Mouse (Mus musculus) hindbrain, embryonic 10.5 days (tissue): ENCODE measurements around the gene Syngr3. TPM values are rescaled to one million over a fixed set of nuclear protein-coding genes. Genes with fewer than 3 reads are reported as not detected.
A peak's percentile ranks its signal among the peaks of the same experiment; 100 is the strongest.
"Not testable (repeated sequence)": the region's sequence is repeated elsewhere in the genome, so short reads cannot be mapped to it uniquely, and the experiment has no call there.

Experiments
- DNase-seq: peaks from one replicate; pipeline ENCODE4 v3.0.0-alpha.2; 2017; ENCODE audit warnings: low spot score
- H3K27ac ChIP-seq: fragments of 300-500 bp; sonication (generic); 2 replicates; pipeline ENCODE4 v1.5.1; 2016; ENCODE audit warnings: mild to moderate bottlenecking, moderate library complexity
- H3K27me3 ChIP-seq: fragments of 300-500 bp; sonication (generic); 2 replicates; pipeline ENCODE4 v1.6.1; 2016; ENCODE audit warnings: mild to moderate bottlenecking; ENCODE audit not compliant: poor library complexity, insufficient read depth, severe bottlenecking
- H3K36me3 ChIP-seq: fragments of 300-500 bp; sonication (generic); 2 replicates; pipeline ENCODE4 v1.6.1; 2016; ENCODE audit warnings: mild to moderate bottlenecking, moderate library complexity
- H3K4me1 ChIP-seq: fragments of 300-500 bp; sonication (generic); replicated peaks from 2 replicates; pipeline ENCODE4 v1.6.1; 2016; ENCODE audit warnings: mild to moderate bottlenecking
- H3K4me3 ChIP-seq: fragments of 300-500 bp; sonication (generic); 2 replicates; pipeline ENCODE4 v1.5.1; 2016; ENCODE audit warnings: mild to moderate bottlenecking, moderate library complexity
- H3K9me3 ChIP-seq: fragments of 300-500 bp; sonication (generic); 2 replicates; pipeline ENCODE4 v1.6.1; 2016; ENCODE audit warnings: mild to moderate bottlenecking, moderate library complexity
- WGBS: fragments of 180-500 bp; shearing (Covaris S2); methylation state at CpG from one replicate; pipeline ENCODE4 v1.1.7; 2016; 5-methylcytosine and 5-hydroxymethylcytosine counted together
- polyA plus RNA-seq: library from polyadenylated mRNA; unstranded; fragments of >200 nt; fragmentation: Nextera tagmentation; extraction: Ambion mirVana; gene quantifications from 2 replicates; pipeline ENCODE4 v1.2.1, GENCODE M21; 2016

The Syngr3 gene
- polyA plus RNA-seq, 1 experiment from 2014 or later = 15.1 TPM

DNA sequence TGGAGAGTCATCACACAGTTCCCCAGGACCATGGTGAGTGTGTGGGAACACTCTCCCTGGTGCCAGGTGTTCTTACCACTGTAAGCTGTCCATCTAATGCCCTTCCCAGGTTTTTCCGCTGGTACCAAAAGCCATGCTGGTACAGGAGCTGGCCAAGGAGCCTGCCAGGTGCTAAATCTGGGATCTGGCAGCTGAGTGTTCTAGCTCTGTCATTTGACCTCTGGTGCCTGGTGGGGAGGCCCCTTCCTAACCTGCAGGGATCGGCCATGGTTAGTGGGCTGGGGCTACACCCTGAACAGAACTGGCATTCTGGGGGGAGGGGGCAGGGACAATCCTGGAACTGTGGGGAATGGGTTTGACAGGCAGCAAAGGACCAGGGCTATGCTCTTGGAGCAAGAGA is 37.9 kb upstream of the Syngr3 start, which contains the start of gene Rpl3l:
TSS of gene Rpl3l (plus strand) at position 203 of the 400 bp plus-strand sequence.
- Histone ChIP-seq H3K4me3 (no peak within 1 kb of the TSS), H3K9me3 (no peaks in the 10 kb centered on the region), H3K36me3 (peaks cover under 1% of the 10 kb centered on the region), H3K4me1 (peaks cover 16% of the 10 kb centered on the region), H3K27me3 (0 out of 2 replicates have a peak, but pooled peaks cover 5% of the 10 kb centered on the region), H3K27ac (no peak within 1 kb of the TSS)
- DNase-seq = no peak
- WGBS = 79% methylated on average over 2 of the region's 2 CpGs

- no peak for DNase-seq
- Histone ChIP-seq H3K4me3 (no peak overlapping the region), H3K27ac (no peak overlapping the region), H3K9me3 (no peaks in the 10 kb centered on the region), H3K4me1 (peaks cover 32% of the 10 kb centered on the region), H3K27me3 (0 out of 2 replicates have a peak, but pooled peaks cover 5% of the 10 kb centered on the region), H3K36me3 (peaks cover 18% of the 10 kb centered on the region)
- WGBS = 76% methylated on average over 3 of the region's 3 CpGs
Measured at GRCm38 (mm10) chr17:24725637-24726390, 36.1 kb upstream of the Syngr3 start.

DNA sequence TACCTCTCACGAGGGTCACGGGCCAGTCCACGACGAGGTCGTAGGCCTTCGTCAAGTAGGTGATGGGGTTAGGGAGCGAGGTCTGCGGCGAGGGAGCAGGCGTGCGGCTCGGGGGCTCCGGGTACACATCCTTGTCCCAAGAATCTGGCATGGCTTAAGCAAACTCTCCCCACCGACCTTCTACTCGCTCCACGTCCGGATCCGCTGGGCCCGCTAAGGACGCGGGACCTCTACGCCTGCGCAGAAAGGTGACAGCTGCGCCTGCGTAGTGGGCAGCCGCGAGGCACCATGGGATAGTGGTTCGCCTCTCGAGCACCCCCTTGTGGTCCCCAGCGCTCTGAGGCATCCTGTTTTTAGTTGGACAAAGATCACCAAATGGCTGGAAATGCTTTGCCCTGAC is 34.4 kb upstream of the Syngr3 start, which contains the start of gene Ndufb10:
TSS of gene Ndufb10 (minus strand) at position 295 of the 400 bp plus-strand sequence.
- H3K4me3 ChIP-seq = peak within 1 kb of the TSS; percentile 82
- WGBS = under 1% methylated on average over 30 of the region's 30 CpGs
- 0 out of 2 replicates have a peak, but pooled peaks cover 5% of the 10 kb centered on the region for H3K27me3 ChIP-seq
- H3K36me3 ChIP-seq = peaks cover 21% of the 10 kb centered on the region
- peak within 1 kb of the TSS; percentile 88 for H3K27ac ChIP-seq
- peaks cover 32% of the 10 kb centered on the region for H3K4me1 ChIP-seq
- no peaks in the 10 kb centered on the region for H3K9me3 ChIP-seq
- peak; percentile 97 for DNase-seq

GRCm38 (mm10) chr17:24723881-24724180 is 34.1 kb upstream of the Syngr3 start:
- 0 out of 2 replicates have a peak, but pooled peaks cover 5% of the 10 kb centered on the region for H3K27me3 ChIP-seq
- WGBS = under 1% methylated on average over 15 of the region's 15 CpGs
- no peak for DNase-seq
- H3K36me3 ChIP-seq = peaks cover 21% of the 10 kb centered on the region
- H3K27ac ChIP-seq = peak overlapping the region; percentile 88
- peak overlapping the region; percentile 82 for H3K4me3 ChIP-seq
- H3K4me1 ChIP-seq = peaks cover 35% of the 10 kb centered on the region
- no peaks in the 10 kb centered on the region for H3K9me3 ChIP-seq

DNA sequence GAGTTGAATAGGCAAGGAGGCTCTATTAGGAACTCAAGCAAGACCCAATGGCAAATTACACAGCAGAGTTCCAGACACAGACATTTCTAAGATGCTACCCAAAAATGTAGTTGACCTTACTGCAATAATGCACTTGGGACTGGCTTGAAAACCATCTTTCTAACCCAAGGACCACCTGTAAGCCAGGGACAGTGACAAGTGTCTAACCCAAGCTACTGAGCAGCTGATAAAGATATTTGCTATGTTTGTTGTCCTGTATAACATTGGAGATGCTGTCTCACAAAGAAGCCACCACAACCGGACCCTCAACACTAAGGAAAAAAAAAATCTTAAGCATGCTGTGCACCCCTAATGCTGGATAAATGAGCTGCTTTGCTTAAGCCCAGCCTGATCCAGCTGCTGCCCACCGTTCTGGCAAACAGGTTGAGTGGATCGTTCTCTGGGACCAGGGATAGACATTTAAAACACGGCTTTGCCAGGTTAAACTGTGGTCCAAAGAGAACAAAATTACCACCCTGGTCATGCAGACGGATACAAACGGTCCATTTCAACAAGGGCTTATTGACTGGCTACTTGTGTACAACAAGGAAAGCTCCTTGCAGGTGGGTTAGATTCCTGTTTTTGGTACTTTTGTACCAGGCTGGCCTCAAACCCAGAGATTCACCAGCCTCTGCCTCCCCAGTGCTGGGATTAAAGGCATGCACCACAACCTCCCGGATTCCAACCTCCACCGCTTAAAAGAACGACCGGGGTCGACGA is 33.5 kb upstream of the Syngr3 start:
- H3K4me3 ChIP-seq = peak overlapping the region; percentile 82
- H3K27me3 ChIP-seq = 0 out of 2 replicates have a peak, but pooled peaks cover 3% of the 10 kb centered on the region
- DNase-seq = peak; percentile 11
- no peaks in the 10 kb centered on the region for H3K9me3 ChIP-seq
- H3K4me1 ChIP-seq = peaks cover 41% of the 10 kb centered on the region
- 5% methylated on average over 12 of the region's 12 CpGs for WGBS
- peaks cover 26% of the 10 kb centered on the region for H3K36me3 ChIP-seq
- peak overlapping the region; percentile 88 for H3K27ac ChIP-seq

DNA sequence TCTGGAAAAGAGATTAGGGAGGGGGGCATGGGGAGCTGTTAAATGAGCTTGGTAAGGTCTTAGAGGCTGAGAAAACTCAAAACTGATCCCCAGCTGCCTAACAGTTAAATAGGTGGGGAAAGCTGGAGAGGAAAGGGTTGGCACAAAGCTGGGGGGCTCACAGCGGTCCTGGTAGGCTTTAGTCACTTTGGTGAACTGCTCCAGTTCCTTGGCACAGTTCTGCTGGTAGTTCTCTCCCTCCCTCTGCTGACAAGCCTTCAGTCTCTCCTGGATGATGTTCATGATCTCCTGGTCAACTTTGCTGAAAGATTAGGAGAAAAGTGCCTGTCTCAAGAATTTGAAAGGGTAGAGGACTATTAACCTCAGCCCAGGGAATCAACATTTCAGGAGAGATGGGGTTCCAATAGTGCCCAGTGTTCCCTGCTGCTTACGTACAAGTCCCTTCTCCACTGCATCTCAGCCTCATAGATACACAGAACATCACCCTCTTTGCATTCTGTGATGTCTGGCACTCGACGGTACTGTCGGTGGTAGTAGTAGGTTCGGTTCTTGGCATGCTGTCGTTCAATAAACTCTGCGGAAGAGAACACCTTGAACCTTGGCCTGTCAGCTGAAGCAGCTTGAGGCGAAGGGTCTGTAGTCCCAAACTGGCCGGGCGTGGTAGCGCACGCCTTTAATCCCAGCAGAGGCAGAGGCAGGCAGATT is 32.6 kb upstream of the Syngr3 start:
- peak; percentile 23 for DNase-seq
- H3K27me3 ChIP-seq = no peaks in the 10 kb centered on the region
- H3K4me3 ChIP-seq = peak overlapping the region; percentile 82
- peaks cover 35% of the 10 kb centered on the region for H3K36me3 ChIP-seq
- H3K9me3 ChIP-seq = no peaks in the 10 kb centered on the region
- H3K4me1 ChIP-seq = peaks cover 44% of the 10 kb centered on the region
- WGBS = 37% methylated on average over 13 of the region's 13 CpGs
- no peak overlapping the region for H3K27ac ChIP-seq

DNA sequence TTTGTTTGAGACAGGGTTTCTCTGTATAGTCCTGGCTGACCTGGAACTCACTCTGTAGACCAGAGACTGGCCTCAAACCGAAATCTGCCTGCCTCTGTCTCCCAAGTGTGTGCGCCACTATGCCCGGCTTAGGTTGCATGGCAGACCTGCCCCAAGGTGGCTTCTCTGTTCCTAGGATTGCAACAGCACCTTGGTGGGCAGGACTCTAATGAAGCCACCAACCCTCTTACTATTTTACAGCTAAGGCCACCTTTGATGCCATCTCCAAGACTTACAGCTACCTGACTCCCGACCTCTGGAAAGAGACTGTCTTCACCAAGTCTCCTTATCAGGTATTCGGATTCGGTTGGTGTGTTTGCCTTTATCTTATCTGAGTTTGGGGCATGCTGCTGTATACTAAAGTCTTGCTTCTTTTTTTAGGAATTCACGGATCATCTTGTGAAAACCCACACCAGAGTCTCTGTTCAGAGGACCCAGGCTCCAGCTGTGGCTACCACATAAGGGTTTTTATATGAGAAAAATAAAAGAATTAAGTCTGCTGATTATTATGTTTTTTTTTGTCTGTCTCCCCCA is 31.7 kb upstream of the Syngr3 start:
- H3K4me1 ChIP-seq = peaks cover 44% of the 10 kb centered on the region
- not testable (repeated sequence) for H3K27me3 ChIP-seq, H3K27ac ChIP-seq, DNase-seq, H3K9me3 ChIP-seq
- WGBS = 70% methylated on average over 7 of the region's 7 CpGs
- peaks cover 44% of the 10 kb centered on the region for H3K36me3 ChIP-seq
- H3K4me3 ChIP-seq = peak overlapping the region; percentile 82

DNA sequence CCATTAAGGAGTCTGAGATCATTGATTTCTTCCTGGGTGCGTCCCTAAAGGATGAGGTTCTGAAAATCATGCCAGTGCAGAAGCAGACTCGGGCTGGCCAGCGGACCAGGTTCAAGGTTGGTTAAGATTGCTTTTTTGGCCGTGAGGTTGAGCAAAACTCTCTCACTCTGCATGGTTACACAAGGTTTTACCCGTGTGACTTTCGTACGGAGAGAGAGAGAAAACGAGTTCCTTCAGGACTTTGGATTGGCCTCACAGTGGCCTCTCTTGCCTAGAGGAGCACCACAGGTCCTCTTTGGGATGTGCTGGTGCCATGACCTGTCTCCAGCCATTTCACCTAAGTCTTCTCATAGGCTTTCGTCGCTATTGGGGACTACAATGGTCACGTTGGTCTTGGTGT is 30.9 kb upstream of the Syngr3 start:
- Histone ChIP-seq H3K4me3 (peak overlapping the region; percentile 82), H3K4me1 (peaks cover 44% of the 10 kb centered on the region), H3K27ac (peak overlapping the region; percentile 94), H3K36me3 (peaks cover 53% of the 10 kb centered on the region)
- H3K9me3 ChIP-seq, H3K27me3 ChIP-seq: not testable (repeated sequence)
- DNase-seq = peak; percentile 14
- 1% methylated on average over 11 of the region's 11 CpGs for WGBS

DNA sequence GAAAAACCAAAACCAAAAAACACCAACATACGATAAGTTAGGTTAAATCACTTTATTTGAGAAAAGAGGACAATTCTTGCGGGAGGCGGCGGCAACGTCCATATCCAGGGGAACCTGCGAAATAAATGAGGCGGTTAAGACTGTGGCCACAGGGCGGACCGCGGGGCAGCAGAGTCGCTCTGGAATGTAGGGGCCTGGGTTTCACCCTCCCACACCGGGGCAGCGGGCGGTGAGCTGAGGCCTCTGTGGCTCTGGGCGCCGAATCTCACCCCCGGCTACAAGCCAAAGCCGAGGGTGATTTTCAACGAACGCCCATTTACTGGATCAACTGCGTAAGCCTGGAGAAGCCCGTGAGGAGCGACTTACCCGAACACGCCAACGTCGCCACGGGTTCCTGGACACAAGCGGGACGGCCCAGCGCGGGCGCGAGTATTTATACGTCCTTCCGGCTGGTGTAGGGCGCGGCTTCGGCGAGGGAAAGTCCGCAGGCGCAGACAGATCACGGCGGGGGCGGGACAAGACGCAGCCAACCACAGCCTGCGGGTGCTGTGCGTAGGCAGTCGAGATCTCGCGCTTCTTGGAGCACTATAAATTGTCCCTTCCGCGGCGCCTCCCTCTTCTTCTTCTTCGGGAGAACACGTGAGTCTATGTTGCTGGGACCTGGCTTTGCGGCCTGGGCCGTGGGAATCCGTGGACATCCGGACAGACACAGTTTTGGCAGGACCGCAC is 29.9 kb upstream of the Syngr3 start:
- H3K9me3 ChIP-seq = no peaks in the 10 kb centered on the region
- peaks cover 56% of the 10 kb centered on the region for H3K36me3 ChIP-seq
- peak overlapping the region; percentile 94 for H3K27ac ChIP-seq
- no peaks in the 10 kb centered on the region for H3K27me3 ChIP-seq
- H3K4me3 ChIP-seq = peak overlapping the region; percentile 82
- under 1% methylated on average over 61 of the region's 61 CpGs for WGBS
- peaks cover 44% of the 10 kb centered on the region for H3K4me1 ChIP-seq
- DNase-seq = peak; percentile 99

DNA sequence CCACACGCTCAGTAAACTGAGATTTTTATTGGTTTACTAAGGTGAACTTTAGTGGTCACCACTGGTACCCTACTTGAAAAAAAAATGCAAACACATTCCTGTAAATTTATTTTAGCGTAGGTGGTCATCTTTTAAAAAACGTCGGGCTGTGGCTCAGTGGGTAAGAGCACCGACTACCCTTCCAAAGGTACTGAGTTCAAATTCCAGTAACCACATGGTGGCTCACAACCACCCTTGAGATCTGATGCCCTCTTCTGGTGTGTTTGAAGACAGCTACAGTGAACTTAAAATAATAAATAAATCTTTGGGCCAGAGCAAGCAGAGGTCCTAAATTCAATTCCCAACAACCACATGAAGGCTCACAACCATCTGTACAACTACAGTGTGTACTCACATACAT is 29.2 kb upstream of the Syngr3 start:
- Histone ChIP-seq H3K27ac (peak overlapping the region; percentile 94), H3K4me3 (peak overlapping the region; percentile 82), H3K36me3 (peaks cover 56% of the 10 kb centered on the region), H3K4me1 (peaks cover 40% of the 10 kb centered on the region)
- H3K27me3 ChIP-seq, H3K9me3 ChIP-seq, DNase-seq: not testable (repeated sequence)
- WGBS = 65% methylated on average over 5 of the region's 5 CpGs

DNA sequence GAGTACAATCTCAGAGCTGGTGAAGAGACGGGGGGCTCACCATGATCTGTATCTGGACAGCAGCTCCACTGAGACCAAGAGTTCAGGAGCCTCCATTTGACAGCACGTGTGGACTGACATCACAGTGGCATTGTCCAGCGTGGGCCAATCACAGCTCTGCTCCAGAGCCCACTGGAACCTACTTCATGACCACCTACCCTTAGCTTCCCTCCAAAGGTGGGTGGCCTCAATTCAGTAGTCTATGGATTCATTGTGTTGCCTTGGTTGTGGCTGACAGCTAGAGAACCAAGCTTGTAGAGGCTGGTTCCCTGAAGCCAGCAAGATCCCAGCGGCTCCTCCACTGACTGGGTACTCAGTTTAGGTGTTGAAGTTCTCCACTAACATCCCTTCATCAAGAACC is 28.2 kb upstream of the Syngr3 start, which contains the start of the genes Rnf151 and Rps2:
TSS of gene Rnf151 (minus strand) at position 121 of the 400 bp plus-strand sequence.
TSS of gene Rps2 (plus strand) at position 174 of the 400 bp plus-strand sequence.
- no peaks in the 10 kb centered on the region for H3K9me3 ChIP-seq
- 84% methylated on average over 4 of the region's 4 CpGs for WGBS
- peaks cover 56% of the 10 kb centered on the region for H3K36me3 ChIP-seq
- no peaks in the 10 kb centered on the region for H3K27me3 ChIP-seq
- peak within 1 kb of the TSS; percentile 82 for H3K4me3 ChIP-seq
- no peak for DNase-seq
- H3K27ac ChIP-seq = 0 out of 2 replicates have a peak within 1 kb of the TSS, but pooled peaks have one; percentile 94
- peaks cover 31% of the 10 kb centered on the region for H3K4me1 ChIP-seq
